Mouse (Mus musculus) leukemia stem cell, adult 10-12 weeks (primary cell): ENCODE measurements around the gene Prl2c1. TPM values are rescaled to one million over a fixed set of nuclear protein-coding genes. Genes with fewer than 3 reads are reported as not detected.

Source experiments
- polyA plus RNA-seq: library from polyadenylated mRNA; stranded (reverse); fragments of >175 nt; gene quantifications from 2 replicates; pipeline ENCODE4 v1.2.3, GENCODE M21; 2012; ENCODE audit warnings: low replicate concordance

Gene Prl2c1
- not detected in 2 replicates for polyA plus RNA-seq

DNA sequence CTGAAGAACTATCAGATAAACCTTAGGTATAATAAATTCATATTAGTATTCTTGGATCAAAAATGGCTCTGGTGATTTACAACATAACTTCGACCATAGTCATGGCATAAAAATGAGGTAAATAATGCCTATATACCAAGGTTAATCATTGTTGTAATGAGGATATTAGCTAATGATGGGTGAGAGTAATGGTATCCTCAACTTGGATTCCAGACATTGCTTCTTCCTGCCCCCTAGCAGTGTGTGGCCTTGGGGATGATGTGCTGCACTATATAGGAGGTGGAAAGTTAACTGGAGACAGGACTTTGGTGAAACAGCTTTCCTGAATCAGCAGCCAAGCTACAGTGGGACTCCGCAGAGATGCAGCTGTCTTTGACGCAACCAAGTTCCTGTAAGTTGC is at the start of gene Prl2c1:
Prl2c1 (plus strand) TSS at position 301 of the 400 bp plus-strand sequence.

DNA sequence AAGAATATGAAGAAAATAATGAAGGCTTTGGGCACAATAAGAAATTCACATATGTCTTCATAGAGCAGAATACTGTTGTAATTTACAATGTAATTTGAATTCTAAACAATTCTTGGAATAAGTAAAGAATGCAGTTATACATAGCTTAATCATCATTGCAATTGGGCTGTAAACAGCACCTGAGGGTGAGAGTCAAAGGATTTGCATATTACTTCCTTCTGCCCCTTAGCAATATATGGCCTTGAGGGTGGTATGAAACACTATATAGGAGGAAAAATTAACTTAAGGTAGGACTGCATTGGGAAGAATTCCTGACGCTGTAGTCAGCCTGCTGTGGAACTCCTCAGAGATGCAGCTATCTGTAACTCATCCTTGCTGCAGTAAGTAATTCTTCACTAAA is 47.8 kb upstream of the Prl2c1 start, which contains the start of gene Prl2a1:
Prl2a1 (plus strand) TSS at position 301 of the 400 bp plus-strand sequence.

Other genes with a start within 250 kb of the Prl2c1 start
- not detected in 2 replicates for gene Prl7b1, start 238.8 kb upstream of the Prl2c1 start, polyA plus RNA-seq
- not detected in 2 replicates for gene Prl7a1, start 206.8 kb upstream of the Prl2c1 start, polyA plus RNA-seq
- gene Prl7a2, start 181.3 kb upstream of the Prl2c1 start, polyA plus RNA-seq = not detected in 2 replicates
- gene Prl7d1, start 132.6 kb upstream of the Prl2c1 start, polyA plus RNA-seq = not detected in 2 replicates
- not detected in 2 replicates for gene Prl7c1, start 68.5 kb upstream of the Prl2c1 start, polyA plus RNA-seq
- gene Prl2a1, start 47.7 kb upstream of the Prl2c1 start, polyA plus RNA-seq = not detected in 2 replicates
- gene Prl4a1, start 166.9 kb downstream of the Prl2c1 start, polyA plus RNA-seq = not detected in 2 replicates